Mouse (Mus musculus): ENCODE measurements at regions not wholly inside any gene's neighbourhood (a gene's known extent, or its start where the extent isn't known, plus 50 kb on each side); places are given as distances from the start of the nearest gene placed in this dataset.
A peak's percentile ranks its signal among the peaks of the same experiment; 100 is the strongest.

DNA sequence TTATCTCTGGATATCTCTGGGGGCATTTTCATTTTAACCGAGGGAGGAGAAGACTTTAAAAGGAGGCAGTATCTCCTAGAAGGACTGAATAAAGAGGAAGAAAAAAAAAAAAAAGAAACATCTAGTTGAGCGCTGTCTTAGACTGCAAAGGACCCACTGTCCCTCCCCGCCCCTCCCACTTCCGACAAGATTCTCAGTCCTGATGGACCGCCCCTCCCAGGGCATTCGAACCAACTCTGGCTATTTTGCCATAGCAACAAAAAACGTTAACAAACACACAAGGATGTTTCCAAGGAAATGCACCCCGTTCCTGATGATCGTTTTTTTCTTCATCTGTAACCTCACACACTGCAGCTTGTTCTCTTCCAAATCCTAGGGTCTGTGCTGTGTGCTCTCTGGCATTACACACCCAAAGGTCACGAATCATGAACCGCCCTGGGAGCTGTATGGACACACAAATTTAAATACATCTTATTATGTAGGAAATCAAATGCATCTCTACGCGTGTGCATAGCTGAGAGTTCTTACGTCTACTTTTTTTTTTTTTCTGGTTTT is 75.8 kb downstream of the Rnd3 start:
- peak; percentile 10 for DNase-seq

DNA sequence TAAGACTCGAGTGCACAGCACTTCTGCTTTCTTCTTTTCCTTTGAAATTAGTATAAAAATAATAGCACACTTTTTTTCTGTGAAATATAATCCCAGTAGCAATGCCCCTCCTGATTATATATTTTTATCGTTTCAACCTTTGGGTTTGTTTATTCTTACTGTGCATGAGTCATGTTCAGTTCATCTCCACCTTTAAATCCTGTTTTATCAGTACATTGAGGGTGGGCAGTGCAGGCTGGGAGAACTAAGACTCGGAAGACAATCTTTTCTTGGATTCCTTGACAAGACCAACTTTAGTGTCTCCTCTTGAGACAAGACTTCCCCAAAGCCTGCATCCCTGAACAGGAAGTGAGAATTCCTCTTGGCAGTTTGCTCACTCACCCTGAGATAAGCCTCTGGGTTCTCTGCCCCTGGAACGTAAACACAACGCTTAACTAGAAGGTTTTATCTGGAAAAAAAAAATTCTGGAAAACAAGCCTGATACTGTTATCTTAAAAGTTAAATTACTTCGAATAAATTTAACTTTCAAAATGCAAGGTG is 76.5 kb downstream of the Rnd3 start:
- no peak for DNase-seq

DNA sequence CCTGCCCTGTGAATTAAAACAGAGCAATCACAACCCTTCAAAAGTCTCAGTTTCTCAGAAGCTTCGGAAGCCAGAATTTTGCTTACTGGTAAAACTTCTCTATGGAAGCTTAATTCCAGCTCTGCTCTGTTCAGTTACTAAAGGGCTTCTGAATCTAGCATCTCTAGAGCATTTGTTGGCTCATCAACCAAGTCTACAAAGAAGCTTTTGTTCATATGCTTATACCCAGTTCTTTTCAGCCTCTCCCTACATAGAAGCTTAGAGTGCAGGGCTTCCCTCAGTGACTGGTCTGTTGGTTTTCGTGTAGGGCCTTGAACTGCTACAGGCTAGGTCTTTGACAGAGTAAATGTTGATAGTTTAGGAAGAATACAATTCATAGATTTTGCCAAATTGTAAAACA is 78.0 kb downstream of the Rnd3 start:
- no peak for DNase-seq

DNA sequence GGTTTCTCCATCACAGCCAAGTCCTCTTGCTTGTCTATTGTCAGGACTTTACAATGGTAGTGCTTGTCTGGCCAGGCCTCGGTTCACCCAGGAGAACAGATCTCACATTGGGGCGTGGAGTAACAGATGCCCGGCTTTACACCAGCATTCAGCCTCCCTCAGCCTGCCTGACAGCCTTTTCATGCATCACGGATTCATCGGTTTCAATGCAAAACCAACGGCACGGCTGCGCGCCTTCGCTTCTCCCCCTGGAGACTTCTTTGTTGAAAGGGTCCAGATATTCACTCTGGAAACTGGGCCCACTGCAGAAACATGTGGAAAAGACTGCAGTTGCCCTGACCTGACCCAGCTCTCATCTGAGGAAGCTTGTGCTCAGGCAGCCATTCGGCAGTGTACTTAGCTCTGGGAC is 82.5 kb downstream of the Rnd3 start:
- DNase-seq, result peak; percentile 19

DNA sequence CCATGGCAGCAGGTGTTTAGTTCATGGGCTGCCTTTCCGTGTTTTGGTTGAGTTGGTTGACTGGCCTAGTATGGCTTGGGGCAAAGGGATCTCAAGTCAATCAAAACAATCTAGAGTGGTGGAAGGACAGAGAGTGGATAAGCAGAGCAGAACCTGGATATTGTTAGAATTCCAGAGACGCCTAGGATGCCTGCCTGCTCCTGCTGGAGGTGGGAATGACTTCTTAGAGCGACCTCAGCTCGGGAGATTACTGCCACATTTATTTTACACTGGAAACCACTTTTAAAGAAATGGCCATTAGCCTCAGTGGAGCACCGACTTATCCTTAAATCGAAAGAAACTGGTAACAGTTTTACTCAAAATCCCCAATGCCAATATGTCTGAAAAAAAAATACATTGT is 83.1 kb downstream of the Rnd3 start:
- no peak for DNase-seq

DNA sequence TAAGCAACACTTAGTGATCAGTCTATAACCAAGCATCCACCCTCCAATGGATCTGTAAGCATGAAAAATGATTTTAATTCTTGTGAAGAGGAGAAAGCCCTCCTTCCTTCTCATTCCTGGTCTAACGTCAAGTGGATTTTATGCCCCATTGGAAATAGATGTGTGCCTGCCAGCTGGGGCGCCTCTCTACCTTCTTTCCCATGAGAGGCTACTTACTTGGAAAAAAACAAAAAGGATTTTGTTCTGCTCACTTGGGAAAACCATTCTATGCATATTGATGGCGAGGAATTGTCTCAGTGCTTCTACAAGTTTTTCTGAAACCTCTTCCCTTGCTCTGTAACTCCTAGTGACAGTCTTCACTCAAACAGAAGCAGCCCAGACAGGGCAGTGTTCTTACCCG is 84.1 kb downstream of the Rnd3 start:
- no peak for DNase-seq

DNA sequence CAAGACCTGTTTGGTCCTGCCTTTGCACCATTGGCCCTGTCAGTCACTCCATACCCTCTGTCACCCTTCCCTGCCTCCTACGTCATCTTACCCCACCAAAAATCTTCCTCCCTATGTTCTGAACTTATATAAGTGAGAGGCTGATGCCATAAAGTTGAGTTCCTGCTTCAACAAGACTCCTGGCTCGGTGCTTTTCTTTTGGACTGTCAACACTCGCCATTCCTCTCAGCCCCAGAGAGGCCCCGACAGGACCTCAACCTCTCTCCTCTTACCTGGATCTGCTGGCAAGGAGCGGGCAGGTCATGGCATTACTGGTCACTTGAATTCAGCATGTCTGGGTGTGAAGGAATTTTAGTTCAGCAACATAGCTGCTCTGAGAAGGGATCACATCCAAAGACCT is 86.9 kb downstream of the Rnd3 start:
- no peak for DNase-seq

DNA sequence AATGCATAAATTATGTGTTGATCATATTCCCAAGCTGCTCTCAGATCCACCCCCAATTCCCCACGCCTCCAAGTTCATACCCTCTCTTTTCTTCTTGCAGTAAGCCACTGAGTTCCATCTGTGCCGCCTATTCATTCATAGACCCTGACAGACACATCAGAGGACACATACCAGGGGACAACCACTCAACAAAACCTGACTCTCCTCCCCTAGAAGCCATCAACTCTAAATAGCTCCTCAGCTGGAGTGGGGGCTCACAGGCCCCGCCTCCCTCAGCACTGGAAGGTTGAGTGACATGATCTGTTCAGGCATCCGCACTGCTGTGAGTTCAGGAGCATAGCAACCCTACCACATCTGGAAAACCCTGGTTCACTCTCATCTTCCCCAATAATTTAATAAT is 90.8 kb downstream of the Rnd3 start:
- no peak for DNase-seq

DNA sequence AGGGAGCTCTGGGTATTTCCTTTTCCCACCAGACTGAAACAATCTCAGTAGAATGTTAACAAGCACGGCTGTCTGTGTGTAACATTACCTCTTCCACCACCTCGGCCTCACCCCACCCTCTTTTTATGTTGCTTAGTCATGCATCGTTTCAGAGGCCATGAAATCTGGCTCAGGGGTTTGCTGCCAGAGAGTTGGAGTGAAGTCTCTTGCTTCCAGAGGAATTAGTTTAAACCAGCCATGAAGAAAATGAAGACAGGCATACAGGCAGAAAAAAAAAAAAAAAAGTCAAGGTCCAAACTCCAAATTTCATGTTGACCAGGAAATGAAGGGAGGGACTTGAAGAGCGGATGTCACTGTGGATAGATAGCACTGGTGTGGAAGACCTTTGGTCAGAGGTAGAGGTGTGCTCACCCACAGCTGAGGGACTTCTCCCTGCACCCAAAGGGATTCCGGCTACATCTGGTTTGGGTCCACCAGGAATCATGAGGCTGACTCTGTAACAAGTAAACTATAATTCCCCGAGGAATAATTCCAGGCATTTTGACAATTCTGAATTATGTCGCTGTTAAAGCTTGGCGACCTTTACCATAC is 92.7 kb downstream of the Rnd3 start:
- no peak for DNase-seq

DNA sequence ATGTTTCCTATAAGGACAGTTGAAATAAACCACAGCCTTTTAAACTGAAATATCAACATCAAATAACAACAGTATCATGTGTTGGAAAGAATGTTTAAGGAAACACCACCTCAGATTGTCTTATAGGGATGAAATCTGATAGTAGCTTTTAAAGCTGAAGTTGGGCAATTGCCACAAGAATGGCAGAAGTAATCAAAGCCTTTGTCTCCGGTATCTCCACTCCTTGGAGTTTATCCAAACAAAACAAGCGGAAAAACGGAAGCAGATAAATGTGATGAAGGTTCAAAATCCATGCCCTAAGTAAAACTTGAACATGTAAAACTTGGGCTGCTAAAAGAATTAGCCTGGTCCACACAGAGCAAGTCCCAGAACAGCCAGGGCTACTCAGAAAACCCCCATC is 93.6 kb downstream of the Rnd3 start:
- no peak for DNase-seq

DNA sequence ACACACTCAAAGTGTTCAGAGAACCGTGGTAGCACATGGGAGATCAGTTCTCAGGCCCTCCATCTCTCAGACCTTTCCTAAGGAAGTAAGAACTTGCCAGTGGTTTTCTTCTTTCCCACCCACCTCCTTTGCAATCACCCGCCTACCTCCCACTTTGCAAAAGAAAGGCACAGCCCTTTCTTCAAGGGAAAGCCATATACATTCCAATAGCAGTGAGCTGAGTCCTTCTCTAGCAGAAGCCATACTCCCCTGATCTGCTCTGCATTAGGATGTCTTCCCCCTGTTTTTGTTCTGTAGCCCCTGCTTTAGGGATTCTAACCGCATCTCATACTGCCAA is 99.1 kb downstream of the Rnd3 start:
- DNase-seq, result no peak

DNA sequence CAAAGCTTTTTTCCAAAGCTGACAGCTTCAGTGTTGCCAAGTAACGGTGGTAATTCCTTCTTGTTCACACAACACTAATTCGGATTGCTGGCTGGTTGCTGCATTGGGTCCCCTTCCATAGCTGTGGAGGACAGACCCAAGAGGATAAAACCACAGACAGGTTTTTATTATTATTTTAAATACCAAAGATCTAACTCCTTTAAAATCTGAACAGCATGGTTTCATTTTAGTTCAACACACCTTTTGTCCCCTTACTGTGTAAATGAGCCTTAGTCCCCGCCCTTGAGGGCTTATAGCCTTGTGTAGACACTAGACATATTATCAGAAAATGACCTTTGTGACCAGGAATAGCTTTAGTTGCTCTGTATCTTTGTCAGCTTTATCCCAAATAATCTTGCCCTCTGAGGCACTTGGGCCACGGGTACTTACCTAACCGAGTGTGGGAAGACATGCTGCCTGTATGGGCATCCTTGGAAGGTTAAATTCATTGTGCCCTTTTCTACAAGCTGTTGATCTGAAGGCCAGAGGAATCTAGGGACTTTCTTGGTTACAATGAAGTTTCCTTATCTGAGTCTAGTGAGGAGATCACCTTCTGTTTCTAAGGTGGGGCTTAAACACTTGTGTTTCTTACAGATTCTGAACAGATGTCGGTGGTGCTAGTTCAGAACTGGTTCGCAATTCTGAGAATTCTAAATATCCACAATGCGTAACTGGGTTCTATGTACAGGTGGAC is 99.6 kb downstream of the Rnd3 start:
- no peak for DNase-seq

DNA sequence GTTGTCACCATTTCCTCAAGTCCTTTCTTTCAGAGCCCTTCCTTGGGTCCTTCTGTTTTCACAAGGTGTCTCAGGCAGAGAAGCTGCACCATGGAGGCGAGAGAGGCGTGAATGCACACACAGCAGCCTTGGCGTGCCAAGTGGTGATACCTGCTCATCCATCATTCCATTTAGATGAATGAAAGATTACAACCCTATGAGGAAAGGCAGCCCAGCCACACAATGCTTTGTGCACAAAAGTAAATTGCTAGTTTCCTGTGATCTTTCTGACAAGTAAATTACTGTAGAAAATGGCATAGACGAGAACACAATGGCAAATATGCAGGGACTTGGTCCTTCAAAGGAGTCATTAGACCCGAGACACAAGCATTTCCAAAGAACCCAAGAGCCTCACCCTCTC is 101.4 kb downstream of the Rnd3 start:
- no peak for DNase-seq

DNA sequence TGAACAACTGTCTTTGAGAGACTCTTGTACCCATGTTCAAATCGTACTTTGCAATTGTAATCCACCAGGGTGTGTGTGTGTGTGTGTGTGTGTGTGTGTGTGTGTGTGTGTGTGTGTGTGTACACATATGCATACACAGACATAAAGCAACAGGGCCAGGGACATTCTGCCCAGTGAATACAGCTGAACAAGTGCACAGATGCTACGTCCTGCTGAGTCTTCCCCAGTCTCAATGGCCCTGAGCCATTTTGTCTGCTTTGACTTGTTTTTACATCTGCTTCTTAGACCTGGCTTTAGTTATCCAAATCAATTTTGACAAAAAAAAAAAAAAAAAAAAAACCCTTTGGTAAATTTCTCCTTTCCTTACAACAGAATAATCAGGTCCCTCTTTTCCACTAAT is 103.3 kb downstream of the Rnd3 start:
- no peak for DNase-seq

DNA sequence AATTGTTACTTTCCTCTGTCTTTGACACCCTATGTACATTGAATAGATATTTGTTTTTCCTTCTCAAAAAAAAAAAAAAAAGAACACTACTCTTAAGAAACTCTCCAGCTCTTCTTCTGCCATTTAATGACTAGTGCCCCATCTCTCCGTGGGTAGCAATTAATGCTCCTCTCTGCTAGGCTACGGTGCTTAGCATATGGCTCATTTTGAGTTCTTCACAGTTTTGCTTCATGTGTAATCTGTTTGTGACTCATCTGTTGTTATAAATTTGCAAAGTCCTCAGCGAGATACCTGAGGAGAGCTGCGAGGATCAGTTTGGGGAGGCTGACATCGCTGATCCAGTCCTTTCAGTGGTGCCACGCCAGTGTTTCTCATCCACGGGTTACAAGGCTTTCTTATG is 107.8 kb downstream of the Rnd3 start:
- no peak for DNase-seq

DNA sequence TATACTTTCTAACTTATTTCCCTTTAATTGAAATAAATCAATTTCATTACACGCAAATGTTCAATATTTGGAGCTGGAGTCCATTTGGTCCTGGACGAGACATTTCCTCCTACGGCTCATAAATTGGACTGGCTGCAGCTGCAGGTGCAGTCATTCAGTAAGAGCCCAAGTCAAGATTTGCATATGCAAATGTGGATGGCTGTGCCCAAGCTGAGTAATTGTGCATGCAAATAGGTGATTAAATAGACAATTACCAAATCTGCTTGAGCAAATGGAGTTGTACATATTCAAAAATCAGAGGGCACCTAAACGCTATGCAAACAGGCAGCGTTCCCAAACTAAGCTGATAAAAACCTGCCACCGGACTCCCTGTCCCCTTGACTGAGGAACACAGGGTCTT is 110.2 kb downstream of the Rnd3 start:
- DNase-seq, result no peak

DNA sequence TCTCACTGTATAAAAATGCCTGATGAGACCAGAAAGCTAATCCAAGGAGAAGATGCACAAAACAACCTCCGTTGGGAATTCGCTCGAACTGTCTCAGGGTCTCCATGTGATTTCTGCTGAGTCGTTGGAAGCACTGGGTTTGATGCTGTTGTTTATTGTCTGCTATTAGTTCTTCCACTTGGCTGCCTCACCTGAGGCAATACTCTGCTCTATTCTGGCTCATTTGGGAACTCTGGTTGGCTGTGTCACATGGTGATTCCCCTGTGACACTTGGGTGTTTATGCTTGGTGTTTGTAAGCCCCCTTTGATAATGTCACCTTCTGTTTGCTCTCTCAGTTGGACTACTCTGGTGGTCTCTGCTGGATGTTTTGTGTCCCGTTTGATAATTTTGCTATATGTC is 111.9 kb downstream of the Rnd3 start:
- DNase-seq, result no peak

DNA sequence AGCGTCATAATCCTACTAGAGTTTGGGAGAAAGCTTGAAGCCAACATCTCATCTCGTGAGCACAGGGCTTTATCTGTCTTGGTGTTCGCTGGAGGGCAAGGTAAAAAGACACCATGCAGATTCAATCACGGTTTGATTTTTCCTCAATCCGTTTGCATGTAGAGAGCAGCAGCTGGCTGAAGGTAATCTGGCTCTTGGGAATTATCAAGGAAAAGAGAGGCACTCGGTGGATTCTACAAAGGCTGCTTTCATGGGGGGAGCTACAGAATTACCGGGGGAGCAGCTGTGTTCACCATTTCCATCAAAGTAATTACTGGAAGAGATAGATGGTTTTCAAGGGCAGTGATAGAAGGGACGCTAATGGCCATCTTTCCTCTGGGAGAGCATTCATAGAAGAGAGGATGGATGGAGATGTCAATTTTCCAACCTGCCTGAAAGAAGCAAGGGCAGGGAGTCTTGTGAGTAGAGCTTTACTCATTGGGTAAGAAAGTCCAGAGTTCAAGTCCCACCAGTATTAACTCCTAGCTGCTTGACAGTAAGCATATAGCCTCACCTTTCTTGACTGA is 112.6 kb downstream of the Rnd3 start:
- DNase-seq, result no peak

DNA sequence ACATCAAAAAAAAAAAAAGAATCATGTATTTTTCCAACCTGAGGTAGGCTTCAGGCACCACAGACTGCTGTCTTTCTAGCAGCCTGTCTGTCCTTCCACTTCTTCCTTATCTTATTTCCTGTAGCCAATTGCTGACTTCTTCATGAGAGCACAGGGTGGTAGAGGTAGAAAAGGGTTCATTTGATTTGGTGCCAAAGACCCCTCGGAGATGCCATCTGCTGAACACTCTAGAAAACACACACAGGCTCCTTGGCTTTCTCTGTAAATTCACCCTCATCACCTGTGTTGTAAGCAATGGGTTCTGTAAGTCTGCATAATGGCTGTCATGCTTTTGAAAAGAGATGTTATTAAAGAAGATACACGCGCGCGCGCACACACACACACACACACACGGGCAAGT is 115.0 kb downstream of the Rnd3 start:
- DNase-seq, result no peak

DNA sequence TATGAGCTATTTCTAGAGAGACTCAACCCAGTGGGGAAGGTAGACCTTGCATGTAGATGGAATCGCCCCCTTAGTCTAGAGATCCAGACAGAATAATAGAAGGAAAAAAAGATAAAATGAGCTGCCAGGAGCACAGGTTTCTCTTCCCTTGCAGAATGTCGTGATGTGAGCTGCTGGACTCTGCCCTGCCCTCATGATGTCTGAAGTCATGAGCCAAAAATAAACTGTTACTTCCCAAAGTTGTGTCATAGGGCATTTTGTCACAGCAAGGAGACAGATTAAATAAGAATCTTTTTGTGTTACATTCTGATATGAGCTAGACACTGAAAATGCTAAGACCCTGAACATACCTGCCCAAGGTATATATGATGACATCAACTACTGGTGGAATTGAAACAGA is 126.4 kb downstream of the Rnd3 start:
- DNase-seq, result no peak

DNA sequence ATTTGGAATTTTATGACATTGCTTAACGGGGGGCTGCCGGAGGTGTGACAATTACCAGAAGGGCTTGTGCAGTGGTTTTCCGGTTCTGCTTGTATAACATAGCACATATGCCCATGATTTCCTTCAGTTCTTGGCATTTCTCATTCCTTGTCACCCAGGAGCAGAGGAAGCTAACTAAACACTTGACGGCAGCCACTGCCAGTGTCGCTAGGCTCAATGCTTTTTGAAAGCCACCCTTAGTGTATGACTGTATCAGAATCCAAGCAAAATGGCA is 132.8 kb downstream of the Rnd3 start:
- no peak for DNase-seq

DNA sequence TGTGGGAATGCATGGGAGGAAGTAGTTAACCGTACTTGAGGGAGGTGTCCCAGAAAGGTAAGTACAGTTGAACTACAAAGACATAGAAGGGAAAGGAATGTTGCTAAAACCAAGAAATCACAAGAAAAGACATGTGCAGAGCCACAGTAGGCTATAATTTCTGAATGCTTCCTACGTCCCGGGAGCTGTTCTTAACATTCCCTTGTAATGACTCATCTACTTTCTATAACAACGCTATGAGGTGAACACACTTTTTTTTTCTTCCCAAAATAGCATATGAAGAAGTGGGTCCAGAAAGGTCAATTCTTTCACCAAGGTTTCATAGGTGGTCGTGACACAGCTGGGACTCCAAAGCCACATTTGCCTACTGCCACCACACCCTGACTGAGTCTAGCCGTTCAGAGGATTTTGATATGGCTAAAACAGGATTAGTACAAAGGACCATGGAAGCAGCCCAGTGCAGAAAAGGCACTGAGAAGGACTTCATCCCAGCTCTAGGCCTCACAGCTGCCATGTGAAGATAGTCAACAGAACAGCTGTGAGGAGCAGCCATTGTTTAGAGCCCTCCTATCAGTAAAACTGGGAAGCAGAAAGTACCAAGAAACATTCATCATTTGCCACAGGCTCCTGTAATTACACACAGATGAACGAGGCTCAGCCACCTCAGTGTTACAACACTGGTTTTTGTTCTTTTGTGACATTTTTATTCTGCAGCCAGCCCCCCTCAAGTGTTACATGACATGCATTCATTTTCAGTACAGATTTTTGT is 133.4 kb downstream of the Rnd3 start:
- DNase-seq, result peak; percentile 7

DNA sequence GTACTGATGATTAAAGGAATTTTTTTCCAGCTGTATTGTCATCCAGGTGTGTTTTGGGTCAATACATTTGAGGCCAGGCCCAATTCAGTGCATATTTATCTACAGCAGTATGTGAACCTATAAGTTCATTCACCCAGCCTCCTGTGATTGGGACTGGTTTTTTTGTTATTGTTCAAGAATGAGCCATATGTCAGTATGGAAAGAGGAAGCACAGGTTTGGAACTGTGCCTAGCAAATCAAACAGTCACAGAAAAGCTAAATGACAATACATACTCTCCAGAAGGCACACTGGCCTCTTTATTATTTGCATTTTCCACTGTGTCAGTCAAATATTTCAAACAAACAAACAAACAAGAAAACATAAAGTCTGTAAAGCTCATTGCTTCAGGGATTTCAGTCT is 134.7 kb downstream of the Rnd3 start:
- DNase-seq, result no peak

DNA sequence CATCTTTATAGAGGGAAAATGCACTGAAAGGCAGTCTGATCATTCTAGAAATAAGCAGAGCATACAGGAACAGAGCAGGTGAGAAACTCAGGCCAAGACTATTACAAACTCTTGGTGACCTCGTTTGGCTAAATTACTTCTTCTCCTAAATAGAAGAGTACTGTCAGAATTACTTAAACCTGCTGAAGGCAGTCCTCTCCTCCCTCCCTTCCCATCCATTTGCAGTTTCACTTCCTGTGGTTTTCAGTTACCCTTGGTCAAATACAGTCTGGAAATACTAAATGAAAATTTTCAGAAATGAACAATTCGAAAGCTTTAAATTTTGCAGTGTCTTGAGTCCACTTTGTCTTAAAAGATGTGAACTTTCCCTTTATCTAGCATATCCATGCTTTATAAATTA is 135.8 kb downstream of the Rnd3 start:
- no peak for DNase-seq

Data from heart, postnatal 4 days (tissue).